Mouse (Mus musculus): ENCODE data around the gene Kcnn3. TPM values are rescaled to one million over a fixed set of nuclear protein-coding genes. Genes with fewer than 3 reads are reported as not detected.

The Kcnn3 gene
- 6.1 and 6.2 TPM in 2 replicates for polyA plus RNA-seq (2012; rRNA removed)

DNA sequence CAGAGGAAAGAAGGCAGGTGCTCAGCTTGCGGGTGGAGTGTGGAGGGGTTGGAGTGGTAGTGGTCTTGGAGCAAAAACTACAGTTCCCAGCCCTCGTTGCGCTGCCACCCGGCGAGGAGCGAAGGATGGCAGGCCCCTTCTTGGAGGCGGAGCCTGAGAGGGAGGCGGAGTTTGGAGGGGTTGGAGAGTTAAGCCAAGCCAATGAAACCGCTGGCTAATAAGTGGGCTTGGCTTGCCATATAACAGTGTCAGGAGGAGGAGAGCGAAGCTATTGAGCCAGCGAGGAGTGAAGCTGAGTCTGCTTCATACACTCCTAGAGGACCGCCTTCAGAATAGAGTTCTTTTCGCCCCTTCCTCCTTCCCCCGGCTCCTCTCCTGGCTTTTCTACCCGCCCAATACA is at the start of gene Kcnn3:
TSS of gene Kcnn3 (plus strand) at position 271 of the 400 bp plus-strand sequence.
- TF ChIP-seq POLR2A (IDR thresholded peaks at IDR 0.05; ENCODE audit: borderline replicate concordance, insufficient read depth, low read length) (no peak), CTCF (IDR thresholded peaks at IDR 0.05; ENCODE audit: borderline replicate concordance, insufficient read depth, low read depth, low read length) (no peak)
- H3K4me1 ChIP-seq (ENCODE audit: control insufficient read depth, insufficient read depth, low read length), result no peaks in the 10 kb centered on the region
- H3K4me3 ChIP-seq (replicated peaks; ENCODE audit: insufficient read depth, low read depth, low read length), result peak within 1 kb of the TSS; percentile 11
- H3K27ac ChIP-seq (ENCODE audit: insufficient read depth, low read length), result no peak within 1 kb of the TSS
- WGBS, result 1% methylated on average over 15 of the region's 15 CpGs
- H3K27me3 ChIP-seq (ENCODE audit: control insufficient read depth, insufficient read depth, low read length), result no peaks in the 10 kb centered on the region; the same call in 1 of the 2 replicates
- DNase-seq, result peak; percentile 47 to 49

- H3K4me3 ChIP-seq (replicated peaks; ENCODE audit: insufficient read depth, low read depth, low read length), result no peak overlapping the region
- TF ChIP-seq CTCF (IDR thresholded peaks at IDR 0.05; ENCODE audit: borderline replicate concordance, insufficient read depth, low read depth, low read length) (no peak), POLR2A (IDR thresholded peaks at IDR 0.05; ENCODE audit: borderline replicate concordance, insufficient read depth, low read length) (no peak)
- no peaks in the 10 kb centered on the region for H3K27me3 ChIP-seq (ENCODE audit: control insufficient read depth, insufficient read depth, low read length)
- no peaks in the 10 kb centered on the region for H3K4me1 ChIP-seq (ENCODE audit: control insufficient read depth, insufficient read depth, low read length)
- no peak overlapping the region for H3K27ac ChIP-seq (ENCODE audit: insufficient read depth, low read length)
- DNase-seq, result no peak
- WGBS, result 70% methylated on average over 7 of the region's 7 CpGs
These were observed 47.7 kb upstream of the Kcnn3 start for GRCm38 (mm10) chr3:89472280-89472679.

GRCm38 (mm10) chr3:89473838-89474237 is 46.1 kb upstream of the Kcnn3 start:
- 77% methylated on average over 6 of the region's 6 CpGs for WGBS
- TF ChIP-seq POLR2A (IDR thresholded peaks at IDR 0.05; ENCODE audit: borderline replicate concordance, insufficient read depth, low read length) (no peak), CTCF (IDR thresholded peaks at IDR 0.05; ENCODE audit: borderline replicate concordance, insufficient read depth, low read depth, low read length) (no peak)
- Histone ChIP-seq H3K27ac (ENCODE audit: insufficient read depth, low read length) (no peak overlapping the region), H3K27me3 (ENCODE audit: control insufficient read depth, insufficient read depth, low read length) (no peaks in the 10 kb centered on the region), H3K4me1 (ENCODE audit: control insufficient read depth, insufficient read depth, low read length) (no peaks in the 10 kb centered on the region), H3K4me3 (replicated peaks; ENCODE audit: insufficient read depth, low read depth, low read length) (no peak overlapping the region)
- no peak for DNase-seq

DNA sequence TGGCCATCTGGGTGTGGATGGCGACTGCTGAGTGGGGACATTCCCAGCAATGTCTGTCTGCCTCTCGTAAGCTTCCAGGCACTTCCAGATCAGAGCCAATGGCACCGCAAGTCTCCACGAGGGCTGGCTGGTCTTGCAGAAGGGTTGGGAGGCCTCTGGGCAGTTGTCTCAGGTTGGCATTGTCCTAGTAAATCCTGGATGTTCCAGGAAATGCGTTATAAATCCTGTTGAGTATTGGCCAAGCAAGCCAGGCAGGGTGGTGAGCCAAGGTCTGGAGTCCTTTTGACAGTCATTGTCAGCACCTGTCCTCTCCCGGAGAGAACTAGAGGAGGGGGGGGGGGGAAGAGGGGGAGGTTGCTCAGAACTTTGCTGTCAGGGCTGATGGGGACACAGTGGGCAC is 40.9 kb upstream of the Kcnn3 start:
- H3K27me3 ChIP-seq (ENCODE audit: control insufficient read depth, insufficient read depth, low read length), result no peaks in the 10 kb centered on the region
- no peaks in the 10 kb centered on the region for H3K4me1 ChIP-seq (ENCODE audit: control insufficient read depth, insufficient read depth, low read length)
- H3K27ac ChIP-seq (ENCODE audit: insufficient read depth, low read length), result no peak overlapping the region
- H3K4me3 ChIP-seq (replicated peaks; ENCODE audit: insufficient read depth, low read depth, low read length), result no peak overlapping the region
- 32% methylated on average over 6 of the region's 6 CpGs for WGBS
- TF ChIP-seq CTCF (IDR thresholded peaks at IDR 0.05; ENCODE audit: borderline replicate concordance, insufficient read depth, low read depth, low read length), result no peak
- no peak for DNase-seq

GRCm38 (mm10) chr3:89481488-89481887 is 38.5 kb upstream of the Kcnn3 start:
- Histone ChIP-seq H3K27me3 (ENCODE audit: control insufficient read depth, insufficient read depth, low read length) (no peaks in the 10 kb centered on the region), H3K4me3 (replicated peaks; ENCODE audit: insufficient read depth, low read depth, low read length) (no peak overlapping the region), H3K27ac (ENCODE audit: insufficient read depth, low read length) (no peak overlapping the region), H3K4me1 (ENCODE audit: control insufficient read depth, insufficient read depth, low read length) (no peaks in the 10 kb centered on the region)
- WGBS, result 48% methylated on average over 2 of the region's 2 CpGs
- no peak for DNase-seq
- TF ChIP-seq CTCF (IDR thresholded peaks at IDR 0.05; ENCODE audit: borderline replicate concordance, insufficient read depth, low read depth, low read length) (peak; percentile 16; the same call in 1 of the 2 replicates), POLR2A (IDR thresholded peaks at IDR 0.05; ENCODE audit: borderline replicate concordance, insufficient read depth, low read length) (no peak)

DNA sequence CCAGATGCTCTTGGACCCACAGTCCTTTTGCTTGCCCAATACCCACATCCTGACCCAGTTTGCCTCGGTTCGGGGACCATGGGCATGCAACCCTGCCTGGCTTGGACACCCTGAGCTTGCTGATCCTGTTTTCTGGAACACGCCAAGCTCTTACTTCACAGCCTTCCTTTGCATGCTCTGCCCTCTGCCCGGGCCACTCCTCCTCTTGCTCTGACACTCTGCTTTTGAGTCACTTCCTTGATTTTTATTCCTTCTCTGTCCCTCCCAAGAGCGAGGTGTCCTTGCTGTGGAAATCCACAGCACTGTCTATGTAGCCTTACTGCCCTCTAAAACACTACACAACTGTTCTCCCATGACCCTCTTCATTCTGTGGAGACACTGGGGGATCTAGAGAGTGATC is 37.7 kb upstream of the Kcnn3 start:
- H3K27ac ChIP-seq (ENCODE audit: insufficient read depth, low read length), result no peak overlapping the region
- no peaks in the 10 kb centered on the region for H3K27me3 ChIP-seq (ENCODE audit: control insufficient read depth, insufficient read depth, low read length)
- no peak for DNase-seq
- 93% methylated on average over 5 of the region's 5 CpGs for WGBS
- TF ChIP-seq CTCF (IDR thresholded peaks at IDR 0.05; ENCODE audit: borderline replicate concordance, insufficient read depth, low read depth, low read length) (no peak), POLR2A (IDR thresholded peaks at IDR 0.05; ENCODE audit: borderline replicate concordance, insufficient read depth, low read length) (no peak)
- no peak overlapping the region for H3K4me3 ChIP-seq (replicated peaks; ENCODE audit: insufficient read depth, low read depth, low read length)
- no peaks in the 10 kb centered on the region for H3K4me1 ChIP-seq (ENCODE audit: control insufficient read depth, insufficient read depth, low read length)

- 19% methylated on average over 24 of the region's 24 CpGs for WGBS
- Histone ChIP-seq H3K4me3 (replicated peaks; ENCODE audit: insufficient read depth, low read depth, low read length) (no peak overlapping the region), H3K27me3 (ENCODE audit: control insufficient read depth, insufficient read depth, low read length) (no peaks in the 10 kb centered on the region), H3K27ac (ENCODE audit: insufficient read depth, low read length) (no peak overlapping the region), H3K4me1 (ENCODE audit: control insufficient read depth, insufficient read depth, low read length) (no peaks in the 10 kb centered on the region)
- TF ChIP-seq CTCF (IDR thresholded peaks at IDR 0.05; ENCODE audit: borderline replicate concordance, insufficient read depth, low read depth, low read length) (peak; percentile 79), POLR2A (IDR thresholded peaks at IDR 0.05; ENCODE audit: borderline replicate concordance, insufficient read depth, low read length) (no peak)
- DNase-seq, result peak; percentile 41 to 56
These were observed 35.0 kb upstream of the Kcnn3 start for GRCm38 (mm10) chr3:89484766-89485524.

GRCm38 (mm10) chr3:89486111-89486510 is 33.9 kb upstream of the Kcnn3 start:
- H3K4me1 ChIP-seq (ENCODE audit: control insufficient read depth, insufficient read depth, low read length), result no peaks in the 10 kb centered on the region
- no peak for TF ChIP-seq POLR2A (IDR thresholded peaks at IDR 0.05; ENCODE audit: borderline replicate concordance, insufficient read depth, low read length)
- no peak for TF ChIP-seq CTCF (IDR thresholded peaks at IDR 0.05; ENCODE audit: borderline replicate concordance, insufficient read depth, low read depth, low read length)
- no peak overlapping the region for H3K27ac ChIP-seq (ENCODE audit: insufficient read depth, low read length)
- DNase-seq, result no peak
- no peaks in the 10 kb centered on the region for H3K27me3 ChIP-seq (ENCODE audit: control insufficient read depth, insufficient read depth, low read length)
- H3K4me3 ChIP-seq (replicated peaks; ENCODE audit: insufficient read depth, low read depth, low read length), result no peak overlapping the region
- 27% methylated on average over 8 of the region's 8 CpGs for WGBS

Measured in cerebellum, adult 2 months (tissue).